Mouse (Mus musculus) lung, adult 2 months (tissue): ENCODE results near the gene Serpini1.

Experiments
- CTCF ChIP-seq: fragments of 200-500 bp; IDR thresholded peaks from 2 replicates; pipeline ENCODE4 v1.5.1; 2011; ENCODE audit warnings: mild to moderate bottlenecking, low read length, control low read depth; ENCODE audit not compliant: insufficient read depth
- POLR2A ChIP-seq: fragments of 200-500 bp; IDR thresholded peaks from 2 replicates; pipeline ENCODE4 v1.6.1; 2011; ENCODE audit warnings: low read depth, mild to moderate bottlenecking, control low read depth, low read length, borderline replicate concordance; ENCODE audit errors: extremely low read depth

- TF ChIP-seq POLR2A = no peak
- TF ChIP-seq CTCF = no peak
Measured at GRCm38 (mm10) chr3:75583293-75583692, 25.9 kb downstream of the Serpini1 start.
